Mouse (Mus musculus): ENCODE results near the gene Nt5c3b. TPM values are rescaled to one million over a fixed set of nuclear protein-coding genes. Genes with fewer than 3 reads are reported as not detected.

Gene Nt5c3b
- total and polyA plus RNA-seq, 3 experiments: 54.2 to 63.5 (median 54.4) TPM

DNA sequence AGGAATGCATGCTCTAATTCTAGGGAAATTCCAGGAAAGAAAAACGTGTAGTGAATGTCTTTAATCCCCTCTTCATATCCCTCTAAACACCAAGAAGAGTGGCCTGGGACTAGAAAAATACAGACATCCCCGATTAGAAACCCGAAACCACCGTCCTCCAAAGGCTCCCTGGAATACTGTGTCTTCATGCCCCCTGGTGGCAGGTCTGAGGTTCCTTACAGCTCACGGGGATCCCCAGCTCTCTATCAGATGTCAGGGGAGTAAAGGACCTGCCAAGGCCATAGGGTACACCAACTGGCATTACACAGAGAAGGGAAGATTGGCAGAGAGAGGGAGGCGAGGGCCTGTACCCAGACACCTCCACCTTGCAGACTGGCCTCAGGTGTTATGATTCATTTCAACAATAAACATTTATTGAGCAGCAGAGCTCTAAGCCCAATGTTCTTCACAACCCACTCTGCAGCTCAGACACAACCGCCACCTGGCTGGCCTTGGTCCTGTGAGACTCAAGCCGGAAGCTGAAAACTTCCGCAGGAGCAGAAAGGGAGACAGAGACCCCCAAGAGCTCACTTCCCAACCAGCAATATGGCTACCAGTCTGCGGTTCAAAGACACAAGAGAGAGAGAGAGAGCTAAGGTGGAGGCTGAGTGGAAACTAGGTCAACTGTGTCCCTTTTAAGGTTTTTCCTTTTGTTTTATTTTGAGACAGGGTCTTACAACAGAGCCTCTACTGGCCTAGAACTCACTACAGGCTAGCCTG lies 33.4 kb downstream of the Nt5c3b start (continued):
- no peak for TF ChIP-seq USF1 (IDR thresholded peaks at IDR 0.05; ENCODE audit: low read depth, low read length)
- peak; percentile 78 for TF ChIP-seq RAD21 (IDR thresholded peaks at IDR 0.05; ENCODE audit: low read depth, low read length)
- TF ChIP-seq ELF1 (IDR thresholded peaks at IDR 0.05; ENCODE audit: low read depth, low read length): no peak
- TF ChIP-seq GABPA (IDR thresholded peaks at IDR 0.05; ENCODE audit: insufficient replicate concordance, low read depth, low read length): no peak
- TF ChIP-seq MYC (IDR thresholded peaks at IDR 0.05; ENCODE audit: low read depth, low read length): no peak

DNA sequence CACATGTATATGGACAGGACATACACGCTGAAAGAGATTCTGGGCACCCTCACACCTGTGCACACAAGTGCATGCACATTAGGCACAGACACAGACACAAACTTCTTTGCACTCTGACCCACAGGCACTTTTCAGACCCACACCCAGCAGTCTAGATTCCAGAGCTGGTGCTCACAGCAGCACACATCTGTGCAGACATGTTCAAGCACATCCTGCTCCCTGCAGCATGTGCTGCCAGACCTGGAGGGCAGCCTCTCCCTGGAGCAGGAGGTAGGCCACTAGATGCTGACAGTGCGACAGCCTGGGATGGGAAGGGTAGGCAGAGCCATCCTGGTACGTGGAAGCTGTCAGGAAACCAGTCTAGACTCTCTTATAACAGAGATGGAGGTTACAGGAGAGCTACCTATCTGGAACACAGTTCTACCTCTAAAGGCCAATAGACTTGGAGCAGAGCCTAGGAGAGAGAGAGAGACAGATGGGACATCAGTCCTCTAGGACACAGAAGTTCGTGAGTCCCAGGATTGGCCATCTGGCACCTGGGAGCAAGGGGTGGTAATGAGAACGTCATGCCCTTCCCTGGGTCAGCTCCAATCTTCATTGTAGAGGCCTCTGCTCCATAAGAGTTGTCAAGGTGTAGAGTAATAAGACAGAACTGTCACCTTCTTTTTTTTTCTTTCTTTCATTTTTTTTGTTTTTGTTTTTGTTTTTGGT lies 34.5 kb downstream of the Nt5c3b start:
- DNase-seq (ENCODE audit: extremely low read depth): no peak
- dilution Hi-C loops (cut with MboI; ENCODE audit: extremely low pct_ligation_motif_present, extremely low pct_unique_long_range_greater_than_20kb, low sequenced_read_pairs) (no loop called here), in situ Hi-C loops (cut with MboI; ENCODE audit: low pct_ligation_motif_present, low pct_unique_long_range_greater_than_20kb, low sequenced_read_pairs) (loop anchor here (5.0 kb wide), 1 partner anchor 45 kb away; no protein-coding TSS in a partner anchor)
- H3K4me3 ChIP-seq (replicated peaks in 1 of 3; ENCODE audit: low read depth in 2 of 3, low read length in 2 of 3, poor library complexity in 1 of 3): no peak overlapping the region
- no peak for TF ChIP-seq SIN3A (IDR thresholded peaks at IDR 0.05; ENCODE audit: low read length)
- no peak for TF ChIP-seq MYC (IDR thresholded peaks at IDR 0.05; ENCODE audit: low read depth, low read length)
- TF ChIP-seq RAD21 (IDR thresholded peaks at IDR 0.05; ENCODE audit: low read depth, low read length): no peak
- no peak for TF ChIP-seq MEF2A (IDR thresholded peaks at IDR 0.05; ENCODE audit: borderline replicate concordance, low read depth, low read length)
- no peak for TF ChIP-seq CTCF (conservative IDR thresholded peaks at IDR 0.05 in 1 of 2, IDR thresholded peaks at IDR 0.05 in 1 of 2; ENCODE audit: low read depth in 2 of 2, low read length in 2 of 2)
- TF ChIP-seq PAX5 (IDR thresholded peaks at IDR 0.05; ENCODE audit: low read length): no peak
- no peak overlapping the region for H3K9ac ChIP-seq (ENCODE audit: insufficient read depth, low read depth)
- peaks cover 0 to 6% of the 10 kb centered on the region in 2 experiments; a peak in 1 of 4 replicates for H3K4me1 ChIP-seq (ENCODE audit: control insufficient read depth in 1 of 2, insufficient read depth in 2 of 2)
- H3K36me3 ChIP-seq (replicated peaks in 1 of 2; ENCODE audit: control insufficient read depth in 1 of 2, insufficient read depth in 1 of 2, low read length in 1 of 2): no peaks in the 10 kb centered on the region
- no peaks in the 10 kb centered on the region for H3K9me3 ChIP-seq (replicated peaks; ENCODE audit: low read length)
- no peak overlapping the region for H3K27ac ChIP-seq (ENCODE audit: insufficient read depth, low read depth)
- no peaks in the 10 kb centered on the region for H3K79me2 ChIP-seq (replicated peaks; ENCODE audit: control insufficient read depth, extremely low read depth, insufficient read depth, poor library complexity, severe bottlenecking)
- H3K4me2 ChIP-seq (ENCODE audit: insufficient read depth, low read depth, poor library complexity, severe bottlenecking): no peak overlapping the region
- H3K27me3 ChIP-seq (replicated peaks): peaks cover 63% of the 10 kb centered on the region

DNA sequence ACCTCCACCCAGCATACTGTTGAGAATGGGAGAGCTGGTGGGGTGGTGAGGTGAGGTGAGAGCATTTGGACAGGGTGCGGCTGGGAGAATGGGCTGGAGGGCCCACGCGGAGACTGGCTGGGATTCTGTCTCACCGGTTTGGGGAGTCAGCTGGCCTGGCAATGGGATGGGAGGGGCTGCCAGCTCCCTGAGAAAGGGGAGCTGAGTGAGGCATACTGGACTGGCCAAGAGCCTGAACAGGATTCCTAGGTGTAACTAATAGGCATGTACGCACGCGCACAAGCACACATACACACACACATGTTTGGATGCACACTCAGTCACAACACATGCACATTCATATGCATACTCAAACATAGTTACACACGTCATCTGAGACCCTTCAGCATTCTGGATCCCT lies 35.3 kb downstream of the Nt5c3b start:
- peaks cover 64% of the 10 kb centered on the region for H3K27me3 ChIP-seq (replicated peaks)
- H3K9ac ChIP-seq (ENCODE audit: insufficient read depth, low read depth): no peak overlapping the region
- dilution Hi-C loops (cut with MboI; ENCODE audit: extremely low pct_ligation_motif_present, extremely low pct_unique_long_range_greater_than_20kb, low sequenced_read_pairs) (no loop called here), in situ Hi-C loops (cut with MboI; ENCODE audit: low pct_ligation_motif_present, low pct_unique_long_range_greater_than_20kb, low sequenced_read_pairs) (loop anchor here (5.0 kb wide), 1 partner anchor 44 kb away; no protein-coding TSS in a partner anchor)
- peaks cover 0 to 6% of the 10 kb centered on the region in 2 experiments; a peak in 1 of 4 replicates for H3K4me1 ChIP-seq (ENCODE audit: control insufficient read depth in 1 of 2, insufficient read depth in 2 of 2)
- no peak overlapping the region for H3K4me2 ChIP-seq (ENCODE audit: insufficient read depth, low read depth, poor library complexity, severe bottlenecking)
- TF ChIP-seq ZKSCAN1 (IDR thresholded peaks at IDR 0.05; ENCODE audit: borderline replicate concordance, low read depth, low read length) (no peak), JUN (IDR thresholded peaks at IDR 0.05; ENCODE audit: insufficient read depth, low read depth, low read length) (no peak), GABPA (IDR thresholded peaks at IDR 0.05; ENCODE audit: insufficient replicate concordance, low read depth, low read length) (no peak), HCFC1 (IDR thresholded peaks at IDR 0.05; ENCODE audit: low read depth, low read length) (no peak), PAX5 (IDR thresholded peaks at IDR 0.05; ENCODE audit: low read length) (no peak), IRF4 (IDR thresholded peaks at IDR 0.05; ENCODE audit: low read depth, low read length) (no peak), ELF1 (IDR thresholded peaks at IDR 0.05; ENCODE audit: low read depth, low read length) (no peak), SMC3 (IDR thresholded peaks at IDR 0.05; ENCODE audit: low read depth, low read length) (no peak), MXI1 (IDR thresholded peaks at IDR 0.05; ENCODE audit: low read depth, low read length) (no peak)
- no peaks in the 10 kb centered on the region for H3K79me2 ChIP-seq (replicated peaks; ENCODE audit: control insufficient read depth, extremely low read depth, insufficient read depth, poor library complexity, severe bottlenecking)
- H3K4me3 ChIP-seq (replicated peaks in 1 of 3; ENCODE audit: low read depth in 2 of 3, low read length in 2 of 3, poor library complexity in 1 of 3): no peak overlapping the region
- no peaks in the 10 kb centered on the region for H3K36me3 ChIP-seq (replicated peaks in 1 of 2; ENCODE audit: control insufficient read depth in 1 of 2, insufficient read depth in 1 of 2, low read length in 1 of 2)
- H3K27ac ChIP-seq (ENCODE audit: insufficient read depth, low read depth): no peak overlapping the region
- no peaks in the 10 kb centered on the region for H3K9me3 ChIP-seq (replicated peaks; ENCODE audit: low read length)
- DNase-seq (ENCODE audit: extremely low read depth): no peak
